Mouse (Mus musculus) E14TG2a.4 (cell line): Measurements from ENCODE around the gene Slfn2.

Experiments used
- H3K27me3 ChIP-seq: 2 replicates; pipeline ENCODE4 v1.6.1; 2014; ENCODE audit warnings: low read length, control low read depth; ENCODE audit not compliant: insufficient read depth
- H3K36me3 ChIP-seq: 2 replicates; pipeline ENCODE4 v1.6.1; 2014; ENCODE audit warnings: low read length, control low read depth; ENCODE audit not compliant: insufficient read depth
- H3K4me1 ChIP-seq: replicated peaks from 2 replicates; pipeline ENCODE4 v1.6.1; 2014; ENCODE audit warnings: low read depth, low read length, control low read depth
- H3K4me3 ChIP-seq: replicated peaks from 2 replicates; pipeline ENCODE4 v1.5.1; 2014; ENCODE audit warnings: mild to moderate bottlenecking, low read length
- H3K9me3 ChIP-seq: 2 replicates; pipeline ENCODE4 v1.6.1; 2014; ENCODE audit warnings: low read length, control low read depth
- CTCF ChIP-seq: conservative IDR thresholded peaks from 2 replicates; pipeline ENCODE4 v1.5.1; 2014; ENCODE audit warnings: low read length
- NANOG ChIP-seq: IDR thresholded peaks from 2 replicates; pipeline ENCODE4 v1.6.1; 2014; ENCODE audit warnings: borderline replicate concordance, low read length, mixed read lengths
- POU5F1 ChIP-seq: IDR thresholded peaks from 2 replicates; pipeline ENCODE4 v1.6.1; 2014; ENCODE audit warnings: low read length, borderline replicate concordance

Slfn2 gene

DNA sequence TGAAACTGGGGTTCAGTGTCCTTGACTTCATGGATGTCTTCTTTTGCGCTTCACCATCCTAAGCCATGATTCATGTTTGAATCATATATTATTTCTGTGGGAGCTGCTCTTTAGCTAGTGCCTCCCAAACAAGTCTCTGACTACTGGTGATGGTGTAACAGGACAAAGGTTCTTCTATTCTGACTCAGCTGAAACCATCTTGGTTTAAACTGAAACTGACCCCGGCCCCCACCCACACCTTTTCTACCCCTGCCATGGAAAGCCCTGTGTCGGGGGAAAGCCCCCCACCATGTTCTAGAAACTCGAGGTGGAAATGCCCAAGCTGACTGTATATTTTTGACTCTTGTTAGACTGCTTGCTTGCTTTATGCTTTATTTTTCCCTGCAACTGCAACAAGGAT lies 21.0 kb upstream of the Slfn2 start:
- no peak for TF ChIP-seq POU5F1
- TF ChIP-seq NANOG, result no peak
- no peak for TF ChIP-seq CTCF
- Histone ChIP-seq H3K9me3 (no peaks in the 10 kb centered on the region), H3K4me3 (no peak overlapping the region), H3K27me3 (peaks cover 3% of the 10 kb centered on the region; the same call in 1 of the 2 replicates), H3K36me3 (no peaks in the 10 kb centered on the region), H3K4me1 (peaks cover 10% of the 10 kb centered on the region; the same call in 1 of the 2 replicates)

DNA sequence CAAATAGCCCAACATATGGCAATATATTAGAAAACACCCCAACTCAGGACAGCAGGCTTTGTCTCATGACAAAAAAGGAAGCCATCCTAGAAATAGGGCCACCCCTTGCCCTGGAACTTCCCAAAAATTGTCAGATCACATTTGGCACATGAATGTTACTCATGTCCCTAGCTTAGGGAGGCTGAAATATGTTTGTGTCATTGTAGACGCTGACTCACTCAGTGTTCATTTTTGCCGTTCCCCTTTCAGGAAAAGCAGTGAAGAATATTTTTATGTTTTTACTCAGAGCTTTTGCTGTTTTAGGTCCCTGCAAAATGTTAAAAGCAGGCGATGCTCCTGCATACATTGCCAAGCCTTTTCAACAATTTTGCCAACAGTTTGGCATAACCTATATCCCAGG lies 19.3 kb upstream of the Slfn2 start:
- H3K9me3 ChIP-seq, result no peaks in the 10 kb centered on the region
- no peak overlapping the region for H3K4me3 ChIP-seq
- H3K4me1 ChIP-seq, result no peaks in the 10 kb centered on the region
- TF ChIP-seq NANOG (no peak), CTCF (no peak), POU5F1 (no peak)
- no peaks in the 10 kb centered on the region; the same call in 1 of the 2 replicates for H3K27me3 ChIP-seq
- no peaks in the 10 kb centered on the region for H3K36me3 ChIP-seq

DNA sequence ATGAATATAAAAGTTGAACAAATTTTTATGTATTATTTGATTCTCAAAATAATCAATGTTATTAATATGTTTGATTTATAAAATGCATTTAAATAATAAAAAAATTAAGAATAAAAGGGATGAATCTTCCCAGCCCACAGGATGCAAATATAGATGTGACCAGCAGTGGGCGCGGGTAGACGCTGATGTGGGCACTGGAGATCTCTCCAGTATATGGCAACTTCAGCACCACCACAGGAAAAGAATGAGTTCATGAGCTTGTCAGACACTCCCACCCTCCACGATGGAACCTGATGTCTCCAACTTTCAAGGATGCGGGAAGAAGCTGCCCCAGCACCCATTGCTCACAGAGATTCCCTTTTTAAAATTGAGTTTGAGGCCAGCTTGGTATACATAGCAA lies 7.0 kb upstream of the Slfn2 start:
- no peaks in the 10 kb centered on the region for H3K4me1 ChIP-seq
- H3K27me3 ChIP-seq, result no peaks in the 10 kb centered on the region
- H3K36me3 ChIP-seq, result no peaks in the 10 kb centered on the region
- TF ChIP-seq CTCF (peak; percentile 73), POU5F1 (no peak), NANOG (no peak)
- H3K9me3 ChIP-seq, result no peaks in the 10 kb centered on the region
- H3K4me3 ChIP-seq, result no peak overlapping the region

DNA sequence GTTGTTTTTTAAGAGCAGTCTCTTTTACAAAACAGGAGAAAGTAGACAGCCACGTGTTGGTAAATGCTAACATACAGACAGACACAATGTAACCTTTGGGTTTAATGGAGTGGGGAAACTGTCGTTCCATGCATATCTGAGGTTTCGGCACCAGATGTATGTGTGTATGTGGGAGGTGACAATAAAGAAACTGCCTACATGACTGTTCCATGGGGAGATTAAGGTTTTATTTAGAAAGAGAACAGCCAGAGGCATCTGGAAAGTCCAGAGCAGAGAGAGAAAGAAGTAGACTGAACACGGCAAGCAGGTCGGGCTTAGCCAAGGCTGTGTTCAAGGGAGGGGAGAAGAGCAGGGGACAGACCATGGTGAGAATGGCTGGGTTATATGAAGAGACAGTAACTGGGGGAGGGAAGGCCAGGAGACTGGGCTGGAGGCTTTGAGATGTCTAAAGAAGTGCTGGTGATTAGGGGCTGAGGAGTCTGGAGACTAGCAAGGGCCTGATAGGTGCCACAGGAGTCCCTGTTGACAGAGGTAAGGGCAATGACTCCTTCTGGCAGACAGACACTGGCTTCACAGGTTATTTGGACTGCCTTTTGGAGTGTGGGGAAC lies 4.4 kb upstream of the Slfn2 start:
- Histone ChIP-seq H3K27me3 (peaks cover 15% of the 10 kb centered on the region), H3K36me3 (no peaks in the 10 kb centered on the region), H3K9me3 (no peaks in the 10 kb centered on the region), H3K4me3 (no peak overlapping the region), H3K4me1 (no peaks in the 10 kb centered on the region)
- TF ChIP-seq CTCF (no peak), POU5F1 (no peak)

DNA sequence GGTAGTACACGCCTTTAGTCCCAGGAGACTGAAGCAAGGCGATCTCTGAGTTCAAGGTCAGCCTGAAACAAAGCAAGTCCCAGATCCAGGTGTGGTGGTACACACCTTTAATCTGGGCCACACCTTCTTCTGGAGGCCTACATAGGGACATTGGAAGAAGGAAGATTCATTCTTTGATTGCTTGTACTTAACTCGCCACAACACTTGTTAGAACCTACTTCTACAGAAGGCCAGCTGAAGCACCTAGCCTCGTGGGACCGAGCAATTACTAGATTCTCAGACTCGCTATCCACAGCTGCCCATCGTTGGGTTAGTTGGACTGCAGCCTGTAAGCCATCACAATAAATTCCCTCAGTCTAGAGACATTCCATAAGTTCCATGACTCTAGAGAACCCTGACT lies 3.1 kb upstream of the Slfn2 start:
- H3K36me3 ChIP-seq, result no peaks in the 10 kb centered on the region
- H3K9me3 ChIP-seq, result no peaks in the 10 kb centered on the region
- no peak overlapping the region for H3K4me3 ChIP-seq
- TF ChIP-seq CTCF (no peak), POU5F1 (no peak), NANOG (no peak)
- H3K4me1 ChIP-seq, result no peaks in the 10 kb centered on the region
- H3K27me3 ChIP-seq, result peaks cover 19% of the 10 kb centered on the region

DNA sequence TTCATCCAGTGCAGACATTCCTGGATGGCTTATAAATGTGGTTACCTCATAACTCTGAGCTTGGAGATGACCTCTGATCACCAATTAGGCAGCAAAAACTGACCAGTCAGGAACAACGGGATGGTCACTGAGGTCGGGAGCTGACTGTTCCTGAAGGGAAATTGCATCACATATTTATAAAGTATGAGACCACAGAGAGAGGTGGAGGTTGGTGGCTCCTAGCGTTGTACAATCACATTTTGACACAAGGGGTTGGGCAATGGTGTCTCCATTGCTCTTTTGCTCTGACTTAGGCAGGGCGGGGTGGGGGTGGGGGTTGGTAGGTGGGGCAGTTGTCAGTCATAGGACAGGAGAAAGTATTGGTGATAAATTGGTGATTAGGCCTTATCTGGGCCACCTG lies 1.8 kb upstream of the Slfn2 start:
- H3K27me3 ChIP-seq, result peaks cover 19% of the 10 kb centered on the region
- H3K36me3 ChIP-seq, result no peaks in the 10 kb centered on the region
- no peak for TF ChIP-seq CTCF
- TF ChIP-seq POU5F1, result no peak
- no peak for TF ChIP-seq NANOG
- H3K4me3 ChIP-seq, result no peak overlapping the region
- no peaks in the 10 kb centered on the region for H3K9me3 ChIP-seq
- H3K4me1 ChIP-seq, result no peaks in the 10 kb centered on the region

DNA sequence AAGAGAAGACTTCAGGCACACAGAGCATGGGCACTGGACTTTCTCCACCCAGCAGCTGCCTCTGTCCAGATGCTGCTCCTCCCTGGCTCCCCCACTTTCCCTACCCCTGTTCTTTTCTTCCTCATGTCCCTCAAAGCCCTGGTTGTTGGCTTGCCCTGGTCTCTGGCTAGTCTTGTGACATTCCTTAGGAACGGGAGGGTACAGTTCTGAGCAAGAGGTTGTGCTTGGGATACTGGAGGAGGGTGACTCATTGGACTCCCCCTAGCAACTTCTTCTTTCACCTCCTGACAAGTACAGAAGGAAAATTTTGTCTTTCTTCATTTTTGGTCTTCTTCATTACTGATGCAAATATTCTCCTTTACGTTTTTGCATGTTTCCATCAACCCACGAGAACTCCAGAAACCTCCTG lies 967 bp upstream of the Slfn2 start:
- no peaks in the 10 kb centered on the region for H3K9me3 ChIP-seq
- H3K27me3 ChIP-seq, result peaks cover 19% of the 10 kb centered on the region
- H3K36me3 ChIP-seq, result no peaks in the 10 kb centered on the region
- TF ChIP-seq NANOG, result no peak
- no peak for TF ChIP-seq CTCF
- TF ChIP-seq POU5F1, result no peak
- no peak overlapping the region for H3K4me3 ChIP-seq
- H3K4me1 ChIP-seq, result no peaks in the 10 kb centered on the region

DNA sequence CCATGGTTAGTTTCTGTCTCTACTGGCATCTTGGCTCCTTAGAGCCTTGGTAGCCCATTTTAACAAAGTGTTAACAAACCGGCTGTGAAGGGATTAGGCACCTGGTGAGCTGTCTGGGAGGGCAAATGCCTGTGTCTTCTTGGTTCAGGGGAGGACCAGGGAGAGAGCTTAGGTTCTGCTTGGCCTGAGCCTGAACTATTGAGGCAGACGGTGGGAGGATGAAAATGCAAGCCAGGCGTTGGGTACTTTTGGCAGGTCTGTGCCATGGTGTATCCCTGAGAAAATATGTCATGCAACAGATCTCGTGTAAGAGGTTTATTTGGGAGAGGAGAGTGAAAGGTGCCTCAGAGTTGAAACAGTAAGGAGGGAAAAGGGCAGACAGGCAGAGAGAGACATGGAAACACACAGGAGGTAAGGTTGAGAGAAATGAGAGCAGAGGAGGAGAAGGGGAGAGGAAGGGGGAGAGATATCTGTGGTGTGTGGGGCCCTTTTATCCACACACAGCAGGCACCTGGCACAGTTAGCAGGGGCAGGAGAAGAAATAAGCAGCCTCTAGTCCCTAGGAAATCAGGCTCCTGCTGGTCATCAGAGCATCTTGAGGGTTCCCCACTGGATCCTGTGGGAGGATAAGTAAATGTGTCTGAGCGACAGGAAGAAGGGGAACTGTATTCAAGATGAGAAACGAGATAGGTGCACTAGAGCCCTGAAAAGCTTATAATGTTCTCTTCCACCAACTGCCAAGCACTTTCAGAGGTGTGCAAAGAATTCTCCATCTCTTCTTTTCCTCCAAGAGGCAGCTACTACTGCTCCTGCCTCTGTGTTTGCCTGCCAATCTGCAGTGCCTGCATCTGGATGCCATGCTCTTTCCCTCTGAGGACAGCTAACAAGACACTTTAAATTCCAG lies 781 bp downstream of the Slfn2 start:
- TF ChIP-seq NANOG (no peak), CTCF (no peak), POU5F1 (no peak)
- Histone ChIP-seq H3K4me3 (no peak overlapping the region), H3K36me3 (no peaks in the 10 kb centered on the region), H3K9me3 (peaks cover 5% of the 10 kb centered on the region; the same call in 1 of the 2 replicates), H3K27me3 (peaks cover 19% of the 10 kb centered on the region), H3K4me1 (peaks cover 3% of the 10 kb centered on the region; the same call in 1 of the 2 replicates)
